ENCODE assay signal across 10 mouse cellular contexts in genomic region chr3:58485883-58486282, GRCm38 (mm10). TPM values are rescaled to one million over a fixed set of nuclear protein-coding genes. Genes with fewer than 3 reads are reported as not detected.
DNase-seq lines count a peak whose midpoint lies in the region; ATAC-seq and TF ChIP-seq lines count a peak whose summit lies in the region.
"Had no signal": no experiment of that assay in that cellular context is flagged by ENCODE, and none has a peak within 500 bp of the region (broad histone marks: within the 10 kb centered on the region; RNA-seq: fewer than 3 reads in every experiment).

No protein-coding gene starts in this region.

- DNase-seq in embryonic facial prominence, embryonic 11.5 days (ENCODE audit: low spot score): peak; percentile 24
- DNase-seq in embryonic facial prominence, embryonic 10.5 days (ENCODE audit: low spot score): no peak
- DNase-seq in spleen, postnatal 4 days (ENCODE audit: low spot score in 2 of 2): peak; percentile 46 to 69
- no peak for DNase-seq in spleen, adult 12 weeks (ENCODE audit: low spot score)
- peak in 1 of 3 experiments; percentile 38 for DNase-seq in liver, embryonic 14.5 days (ENCODE audit: low read depth in 3 of 3, low spot score in 3 of 3)
- no peak for DNase-seq in adrenal gland, postnatal 4 days (ENCODE audit: low spot score in 2 of 2)
- DNase-seq in heart, postnatal 4 days: no peak
- DNase-seq in right cerebral cortex, postnatal 10 days (ENCODE audit: low spot score in 2 of 2): no peak
- DNase-seq: cerebellum, adult 8-10 months had no signal

- no peaks in the 10 kb centered on the region for H3K36me3 ChIP-seq in embryonic facial prominence, embryonic 11.5 days (replicated peaks; ENCODE audit: control insufficient read depth, insufficient read depth, low read depth, low read length)
- H3K36me3 ChIP-seq in embryonic facial prominence, embryonic 10.5 days (replicated peaks): no peaks in the 10 kb centered on the region
- H3K36me3 ChIP-seq in liver, embryonic 14.5 days (replicated peaks; ENCODE audit: control insufficient read depth, insufficient read depth, low read depth): no peaks in the 10 kb centered on the region

- WGBS in embryonic facial prominence, embryonic 11.5 days: 66% methylated on average over 7 of the region's 7 CpGs
- WGBS in embryonic facial prominence, embryonic 10.5 days: 64% methylated on average over 7 of the region's 7 CpGs
- 64% methylated on average over 7 of the region's 7 CpGs for WGBS in liver, embryonic 14.5 days (ENCODE audit: insufficient replicate concordance)

- H3K27me3 ChIP-seq in embryonic facial prominence, embryonic 11.5 days (ENCODE audit: control insufficient read depth, insufficient read depth, low read length): no peaks in the 10 kb centered on the region
- H3K27me3 ChIP-seq in embryonic facial prominence, embryonic 10.5 days (replicated peaks; ENCODE audit: low read depth, poor library complexity, severe bottlenecking): no peaks in the 10 kb centered on the region
- H3K27me3 ChIP-seq in liver, embryonic 14.5 days (ENCODE audit: control insufficient read depth, insufficient read depth, low read length): no peaks in the 10 kb centered on the region

- H3K4me2 ChIP-seq in embryonic facial prominence, embryonic 11.5 days (ENCODE audit: low read depth, low read length): no peak overlapping the region
- H3K4me2 ChIP-seq in liver, embryonic 14.5 days (ENCODE audit: low read depth): no peak overlapping the region
- H3K4me2 ChIP-seq: hindbrain, embryonic 14.5 days had no signal

- H3K9ac ChIP-seq in embryonic facial prominence, embryonic 11.5 days (replicated peaks; ENCODE audit: low read length): no peak overlapping the region
- no peak overlapping the region for H3K9ac ChIP-seq in liver, embryonic 14.5 days (replicated peaks)
- H3K9ac ChIP-seq: hindbrain, embryonic 14.5 days had no signal

- no peak overlapping the region for H3K4me3 ChIP-seq in embryonic facial prominence, embryonic 11.5 days (ENCODE audit: low read depth, low read length)
- no peak overlapping the region for H3K4me3 ChIP-seq in embryonic facial prominence, embryonic 10.5 days
- H3K4me3 ChIP-seq in liver, embryonic 14.5 days (ENCODE audit: insufficient read depth in 1 of 2, low read depth in 2 of 2, low read length in 2 of 2): no peak overlapping the region

- H3K9me3 ChIP-seq in embryonic facial prominence, embryonic 11.5 days (replicated peaks; ENCODE audit: control insufficient read depth, low read length): no peaks in the 10 kb centered on the region
- no peaks in the 10 kb centered on the region; the same call in 1 of the 2 replicates for H3K9me3 ChIP-seq in embryonic facial prominence, embryonic 10.5 days
- H3K9me3 ChIP-seq in liver, embryonic 14.5 days (ENCODE audit: control insufficient read depth, low read length): no peaks in the 10 kb centered on the region

- no peaks in the 10 kb centered on the region for H3K4me1 ChIP-seq in embryonic facial prominence, embryonic 11.5 days (ENCODE audit: control insufficient read depth, insufficient read depth, low read length)
- no peaks in the 10 kb centered on the region for H3K4me1 ChIP-seq in embryonic facial prominence, embryonic 10.5 days
- no peaks in the 10 kb centered on the region for H3K4me1 ChIP-seq in liver, embryonic 14.5 days (replicated peaks; ENCODE audit: control insufficient read depth in 2 of 2, insufficient read depth in 2 of 2, low read length in 1 of 2)

- TF ChIP-seq EP300 in liver, embryonic 14.5 days (IDR thresholded peaks at IDR 0.05; ENCODE audit: low read depth): no peak

- peak; percentile 84 for TF ChIP-seq CTCF in liver, embryonic 14.5 days (IDR thresholded peaks at IDR 0.05; ENCODE audit: low read depth)

- ATAC-seq in embryonic facial prominence, embryonic 11.5 days (replicated peaks; ENCODE audit: insufficient number of reproducible peaks, low FRiP score, low TSS enrichment, low read depth): no peak
- ATAC-seq in liver, embryonic 14.5 days (ENCODE audit: insufficient read depth): no peak

- H3K27ac ChIP-seq in embryonic facial prominence, embryonic 11.5 days (replicated peaks; ENCODE audit: low read depth, low read length): no peak overlapping the region
- H3K27ac ChIP-seq in embryonic facial prominence, embryonic 10.5 days (replicated peaks): no peak overlapping the region
- no peak overlapping the region for H3K27ac ChIP-seq in liver, embryonic 14.5 days
- H3K27ac ChIP-seq: hindbrain, embryonic 14.5 days had no signal

RNA-seq across cellular contexts. Expression of gene Eif2a, which starts 39.7 kb away (rescaled TPM):
- 68.2 and 70.3 TPM in 2 replicates for polyA plus RNA-seq in embryonic facial prominence, embryonic 11.5 days (2014; fragmentation: Nextera tagmentation; extraction: Ambion mirVana)
- polyA plus RNA-seq in embryonic facial prominence, embryonic 10.5 days (2016; fragmentation: Nextera tagmentation; extraction: Ambion mirVana): 57.4 and 58.9 TPM in 2 replicates
- 22.7 and 35.4 TPM in 2 replicates for polyA plus RNA-seq in liver, embryonic 14.5 days (2012; rRNA removed)
- 29.3 and 34.1 TPM in 2 replicates for polyA plus RNA-seq in liver, embryonic 14.5 days (2014; fragmentation: Nextera tagmentation; extraction: Ambion mirVana)
- 10 to 100 TPM; 69.8 to 72.9 TPM for total RNA-seq in adrenal gland, postnatal 4 days (2021)
- 10 to 100 TPM; 40.9 to 42.8 TPM for total RNA-seq in heart, postnatal 4 days (2021)

RNA-seq across cellular contexts. Expression of gene Serp1, which starts 39.8 kb away (rescaled TPM):
- polyA plus RNA-seq in embryonic facial prominence, embryonic 11.5 days (2014; fragmentation: Nextera tagmentation; extraction: Ambion mirVana): 166 and 185 TPM in 2 replicates
- polyA plus RNA-seq in embryonic facial prominence, embryonic 10.5 days (2016; fragmentation: Nextera tagmentation; extraction: Ambion mirVana): 144 and 146 TPM in 2 replicates
- polyA plus RNA-seq in liver, embryonic 14.5 days (2012; rRNA removed): 27.6 and 32.5 TPM in 2 replicates
- 91.2 and 96.1 TPM in 2 replicates for polyA plus RNA-seq in liver, embryonic 14.5 days (2014; fragmentation: Nextera tagmentation; extraction: Ambion mirVana)
- 10 to 100 TPM; 58.8 to 61.4 TPM for total RNA-seq in adrenal gland, postnatal 4 days (2021)
- 10 to 100 TPM; 25.6 to 26.7 TPM for total RNA-seq in heart, postnatal 4 days (2021)

Comparison
In these comparisons a context has a peak if more than half of its experiments do, and no peak if none do; other contexts are left out.
1. DNase-seq: peak in embryonic facial prominence, embryonic 11.5 days (single experiment) and spleen, postnatal 4 days (2 of 2); none in embryonic facial prominence, embryonic 10.5 days (single experiment), spleen, adult 12 weeks (single experiment), adrenal gland, postnatal 4 days (0 of 2), heart, postnatal 4 days (single experiment) and right cerebral cortex, postnatal 10 days (0 of 2).